Mouse (Mus musculus): ENCODE measurements at regions not wholly inside any gene's neighbourhood (a gene's known extent, or its start where the extent isn't known, plus 50 kb on each side); places are given as distances from the start of the nearest gene placed in this dataset.

GRCm38 (mm10) chr3:47348451-47348850, 900.4 kb upstream of the Pabpc4l start:
- no peak for DNase-seq (ENCODE audit: low read depth, low spot score)

- no peak for DNase-seq (ENCODE audit: low read depth, low spot score)
These were observed 868.5 kb upstream of the Pabpc4l start for GRCm38 (mm10) chr3:47316356-47317028.

- no peak for DNase-seq (ENCODE audit: low read depth, low spot score)
These were observed 833.8 kb upstream of the Pabpc4l start for GRCm38 (mm10) chr3:47281783-47282182.

- DNase-seq (ENCODE audit: low read depth, low spot score) = peak; percentile 3
These were observed 832.3 kb upstream of the Pabpc4l start for GRCm38 (mm10) chr3:47280270-47280669.

GRCm38 (mm10) chr3:47241030-47241429, 793.0 kb upstream of the Pabpc4l start:
- DNase-seq (ENCODE audit: low read depth, low spot score) = no peak

GRCm38 (mm10) chr3:47230234-47230633, 782.2 kb upstream of the Pabpc4l start:
- no peak for DNase-seq (ENCODE audit: low read depth, low spot score)

GRCm38 (mm10) chr3:47218587-47218986, 770.6 kb upstream of the Pabpc4l start:
- no peak for DNase-seq (ENCODE audit: low read depth, low spot score)

- DNase-seq (ENCODE audit: low read depth, low spot score) = no peak
These were observed 765.1 kb upstream of the Pabpc4l start for GRCm38 (mm10) chr3:47213141-47213540.

GRCm38 (mm10) chr3:47197584-47197983, 749.6 kb upstream of the Pabpc4l start:
- no peak for DNase-seq (ENCODE audit: low read depth, low spot score)

- no peak for DNase-seq (ENCODE audit: low read depth, low spot score)
These were observed 736.2 kb upstream of the Pabpc4l start for GRCm38 (mm10) chr3:47184226-47184625.

GRCm38 (mm10) chr3:47182762-47183161, 734.7 kb upstream of the Pabpc4l start:
- no peak for DNase-seq (ENCODE audit: low read depth, low spot score)

GRCm38 (mm10) chr3:47180377-47180776, 732.4 kb upstream of the Pabpc4l start:
- no peak for DNase-seq (ENCODE audit: low read depth, low spot score)

Measured in retina, postnatal 7 days (tissue).